Mouse (Mus musculus) forebrain, embryonic 12.5 days (tissue): ENCODE results near the gene Nfix. TPM values are rescaled to one million over a fixed set of nuclear protein-coding genes. Genes with fewer than 3 reads are reported as not detected.
A peak's percentile ranks its signal among the peaks of the same experiment; 100 is the strongest.

Experiments
- ATAC-seq: fragments of 200-750 bp; cut with Nextera tagmentation; 2 replicates; pipeline ENCODE4 v1.8.0; 2017; ENCODE audit warnings: moderate TSS enrichment; ENCODE audit not compliant: low FRiP score
- H3K27ac ChIP-seq: fragments of 300-500 bp; sonication (generic); 2 replicates; pipeline ENCODE4 v1.5.1; 2016; ENCODE audit warnings: mild to moderate bottlenecking
- H3K27me3 ChIP-seq: fragments of 300-500 bp; sonication (generic); 2 replicates; pipeline ENCODE4 v1.6.1; 2016; ENCODE audit warnings: mild to moderate bottlenecking
- H3K36me3 ChIP-seq: fragments of 300-500 bp; sonication (generic); replicated peaks from 2 replicates; pipeline ENCODE4 v1.6.1; 2016; ENCODE audit warnings: mild to moderate bottlenecking
- H3K4me1 ChIP-seq: fragments of 300-500 bp; sonication (generic); 2 replicates; pipeline ENCODE4 v1.6.1; 2016
- H3K4me2 ChIP-seq: fragments of 300-500 bp; sonication (generic); 2 replicates; pipeline ENCODE4 v1.6.1; 2016; ENCODE audit warnings: mild to moderate bottlenecking, moderate library complexity
- H3K4me3 ChIP-seq: fragments of 300-500 bp; sonication (generic); replicated peaks from 2 replicates; pipeline ENCODE4 v1.5.1; 2016; ENCODE audit warnings: mild to moderate bottlenecking
- H3K9ac ChIP-seq: fragments of 300-500 bp; sonication (generic); 2 replicates; pipeline ENCODE4 v1.6.1; 2016; ENCODE audit warnings: mild to moderate bottlenecking
- H3K9me3 ChIP-seq: fragments of 300-500 bp; sonication (generic); 2 replicates; pipeline ENCODE4 v1.6.1; 2016
- WGBS: fragments of 180-500 bp; shearing (Covaris S2); methylation state at CpG from one replicate; pipeline ENCODE4 v1.1.7; 2016; 5-methylcytosine and 5-hydroxymethylcytosine counted together
- polyA plus RNA-seq: library from polyadenylated mRNA; unstranded; fragments of >200 nt; fragmentation: Nextera tagmentation; extraction: Ambion mirVana; gene quantifications from 2 replicates; pipeline ENCODE4 v1.2.1, GENCODE M21; 2016

Nfix gene
- polyA plus RNA-seq = 31.9 and 33.2 TPM in 2 replicates

DNA sequence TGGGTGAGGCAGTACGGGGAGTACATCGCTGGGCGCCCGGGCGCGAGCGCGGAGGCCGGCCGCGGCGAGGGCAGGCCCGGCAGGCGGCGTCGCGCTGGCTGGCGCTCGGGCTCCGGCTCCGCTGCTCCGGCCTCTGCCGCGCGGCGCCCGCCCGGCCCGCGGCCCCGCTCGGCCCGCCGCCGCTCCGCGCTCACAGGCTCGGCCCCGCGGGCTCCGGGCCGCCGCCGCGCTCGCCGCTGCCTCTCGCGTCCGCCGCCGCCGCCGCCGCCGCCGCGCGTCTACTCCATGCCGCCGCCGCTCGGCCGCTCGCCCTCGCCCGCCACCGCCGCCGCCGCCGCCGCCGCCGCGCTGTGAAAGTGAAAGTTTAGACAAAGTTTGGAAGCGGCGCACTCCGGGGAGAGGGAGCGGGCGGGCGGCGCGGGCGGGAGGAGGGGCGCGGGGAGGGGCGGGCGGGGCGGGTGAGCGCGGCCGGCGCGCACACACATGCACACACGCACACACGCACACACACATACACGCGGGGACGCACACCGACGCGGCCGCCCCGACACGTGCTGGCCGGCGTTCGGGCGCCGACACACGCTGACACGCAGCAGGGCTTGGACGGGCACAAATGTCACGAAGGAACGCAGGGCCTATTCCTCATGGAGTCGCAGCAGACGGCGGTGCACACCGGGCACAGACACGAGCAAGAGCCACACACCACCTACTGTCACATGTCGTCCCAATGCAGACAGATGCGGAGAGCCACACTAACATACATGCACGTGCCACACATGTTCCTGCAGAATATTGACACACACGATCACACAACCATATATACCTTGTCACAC, at the start of gene Nfix:
Nfix (minus strand) TSS at position 346 of the 833 bp plus-strand sequence.
- H3K9ac ChIP-seq = peak within 1 kb of the TSS; percentile 93
- peaks cover 27% of the 10 kb centered on the region for H3K4me1 ChIP-seq
- peak within 1 kb of the TSS; percentile 74 for H3K27ac ChIP-seq
- H3K4me2 ChIP-seq = peak within 1 kb of the TSS; percentile 78
- peak; percentile 49 for ATAC-seq
- H3K27me3 ChIP-seq = peaks cover 94% of the 10 kb centered on the region
- no peaks in the 10 kb centered on the region for H3K36me3 ChIP-seq
- no peaks in the 10 kb centered on the region for H3K9me3 ChIP-seq
- WGBS = 3% methylated on average over 54 of the region's 125 CpGs
- H3K4me3 ChIP-seq = peak within 1 kb of the TSS; percentile 68

GRCm38 (mm10) chr8:84847684-84848435, 47.7 kb upstream of the Nfix start:
- peak overlapping the region; percentile 64 for H3K4me2 ChIP-seq
- peak overlapping the region; percentile 78 for H3K27ac ChIP-seq
- H3K9me3 ChIP-seq = no peaks in the 10 kb centered on the region
- H3K27me3 ChIP-seq = no peaks in the 10 kb centered on the region
- peaks cover 23% of the 10 kb centered on the region for H3K36me3 ChIP-seq
- peaks cover 31% of the 10 kb centered on the region for H3K4me1 ChIP-seq
- ATAC-seq = no peak
- peak overlapping the region; percentile 96 for H3K4me3 ChIP-seq
- 59% methylated on average over 6 of the region's 6 CpGs for WGBS
- H3K9ac ChIP-seq = peak overlapping the region; percentile 70

DNA sequence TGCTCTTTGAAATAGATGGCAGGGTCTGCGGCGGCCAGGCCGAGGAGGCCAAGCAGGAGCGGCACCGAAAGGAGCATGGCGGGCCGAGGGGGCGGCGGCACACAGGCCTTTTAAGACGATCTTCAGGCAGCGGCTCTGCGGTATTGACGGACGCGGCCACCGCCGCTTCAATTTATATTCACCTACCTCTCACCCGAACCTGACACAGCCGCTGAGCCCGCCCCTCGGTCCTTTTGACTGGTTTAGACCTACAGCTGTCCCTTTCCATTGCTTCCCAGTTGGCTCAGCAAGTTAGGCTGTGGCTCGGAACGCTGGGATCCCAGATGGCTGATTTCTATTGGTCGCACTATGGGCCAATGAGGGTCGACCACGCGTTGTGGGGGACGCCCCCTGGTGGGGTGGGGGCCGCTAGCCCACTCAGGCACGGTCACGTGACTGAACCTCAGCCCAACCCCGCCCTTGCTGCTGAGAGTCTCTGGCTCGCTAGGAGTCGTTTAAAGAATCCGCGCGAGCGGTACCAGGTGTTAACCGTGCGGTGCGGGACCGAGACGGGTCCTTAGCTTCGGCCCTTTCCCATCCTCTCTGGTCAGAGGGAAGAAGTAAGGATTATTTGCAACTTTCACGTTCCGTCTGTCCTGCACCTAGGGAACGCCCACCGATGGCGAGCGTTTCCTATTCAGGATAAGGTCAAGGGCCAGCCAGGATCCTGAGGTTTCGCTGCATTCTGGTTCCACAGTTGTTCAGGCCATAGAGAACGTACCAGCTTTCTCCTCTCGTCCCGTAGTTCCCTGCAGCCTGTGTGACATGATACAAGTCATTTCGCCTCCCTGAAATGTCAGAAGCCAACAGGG, 46.8 kb upstream of the Nfix start, which contains the start of gene Calr:
Calr (minus strand) TSS at position 213 of the 851 bp plus-strand sequence.
- Histone ChIP-seq H3K4me3 (peak within 1 kb of the TSS; percentile 96), H3K9ac (peak within 1 kb of the TSS; percentile 96), H3K4me1 (peaks cover 36% of the 10 kb centered on the region), H3K27ac (peak within 1 kb of the TSS; percentile 82), H3K4me2 (peak within 1 kb of the TSS; percentile 86), H3K36me3 (peaks cover 32% of the 10 kb centered on the region), H3K27me3 (no peaks in the 10 kb centered on the region), H3K9me3 (no peaks in the 10 kb centered on the region)
- under 1% methylated on average over 55 of the region's 55 CpGs for WGBS
- peak; percentile 100 for ATAC-seq

DNA sequence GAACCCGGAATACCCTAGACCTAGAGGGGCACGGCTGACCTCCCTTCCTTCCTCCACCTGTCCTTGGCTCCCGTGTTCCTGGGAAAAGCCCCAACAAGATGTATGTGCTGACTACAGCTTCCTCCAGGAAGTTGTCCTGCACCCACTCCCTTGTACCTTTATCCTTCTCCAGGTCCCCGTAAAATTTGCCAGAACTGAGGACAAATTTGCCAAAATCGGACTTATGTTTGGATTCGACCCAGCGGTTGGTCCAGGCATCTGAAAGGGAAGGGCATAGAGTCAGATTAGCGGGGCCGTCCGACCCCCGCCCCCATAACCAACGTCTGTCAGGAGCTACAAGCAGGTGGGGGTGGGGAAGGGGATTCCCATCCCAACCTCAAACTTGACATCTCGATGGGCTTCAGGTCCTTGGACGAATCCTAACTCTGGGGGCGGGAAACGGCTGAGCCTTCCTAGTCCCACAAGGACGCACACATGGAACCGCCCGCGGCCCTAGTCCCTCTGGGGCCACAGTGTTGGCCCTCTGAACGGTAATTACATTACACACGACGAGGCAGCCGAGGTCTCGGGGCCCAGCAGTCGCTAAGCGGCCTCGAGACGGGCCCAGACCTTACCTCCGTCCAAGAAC, 46.1 kb upstream of the Nfix start:
- peaks cover 38% of the 10 kb centered on the region for H3K36me3 ChIP-seq
- peak overlapping the region; percentile 96 for H3K9ac ChIP-seq
- under 1% methylated on average over 30 of the region's 30 CpGs for WGBS
- H3K4me2 ChIP-seq = peak overlapping the region; percentile 86
- H3K27me3 ChIP-seq = no peaks in the 10 kb centered on the region
- H3K9me3 ChIP-seq = no peaks in the 10 kb centered on the region
- peaks cover 36% of the 10 kb centered on the region for H3K4me1 ChIP-seq
- peak overlapping the region; percentile 96 for H3K4me3 ChIP-seq
- peak overlapping the region; percentile 82 for H3K27ac ChIP-seq
- ATAC-seq = no peak

DNA sequence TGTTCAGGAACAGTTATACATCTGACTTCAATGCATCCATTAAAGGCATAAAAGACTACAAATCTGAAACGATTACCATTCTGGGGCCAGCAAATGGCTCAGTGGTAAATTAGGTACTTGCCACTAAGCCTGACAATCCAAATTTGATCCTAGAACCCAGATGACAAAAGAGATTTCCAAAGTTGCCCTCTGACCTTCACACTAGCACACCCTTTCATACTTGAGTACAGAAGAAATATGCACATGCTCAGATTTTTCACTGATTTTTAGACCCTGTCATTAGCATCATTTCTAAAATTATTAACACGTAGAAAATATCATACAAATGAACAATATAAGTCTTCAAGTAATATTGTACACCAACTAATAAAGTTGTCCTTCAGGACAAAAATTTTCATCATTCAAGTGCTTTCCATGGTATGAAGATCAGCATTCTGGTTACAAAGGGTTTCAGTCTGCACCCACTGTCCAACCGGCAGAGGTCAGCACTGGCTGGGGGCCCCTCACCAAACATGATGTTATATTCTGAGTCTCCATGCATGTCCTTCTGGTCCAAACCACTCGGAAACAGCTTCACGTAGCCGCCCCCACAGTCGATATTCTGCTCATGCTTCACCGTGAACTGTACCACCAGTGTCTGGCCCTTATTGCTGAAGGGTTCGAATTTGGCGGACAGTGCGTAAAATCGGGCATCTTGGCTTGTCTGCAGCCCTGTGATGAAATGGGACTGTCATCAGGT, 45.4 kb upstream of the Nfix start:
- H3K4me1 ChIP-seq = peaks cover 36% of the 10 kb centered on the region
- no peaks in the 10 kb centered on the region for H3K9me3 ChIP-seq
- WGBS = 17% methylated on average over 12 of the region's 12 CpGs
- peak overlapping the region; percentile 96 for H3K4me3 ChIP-seq
- peak overlapping the region; percentile 96 for H3K9ac ChIP-seq
- no peak for ATAC-seq
- peak overlapping the region; percentile 86 for H3K4me2 ChIP-seq
- H3K36me3 ChIP-seq = peaks cover 40% of the 10 kb centered on the region
- H3K27me3 ChIP-seq = no peaks in the 10 kb centered on the region
- H3K27ac ChIP-seq = peak overlapping the region; percentile 82

DNA sequence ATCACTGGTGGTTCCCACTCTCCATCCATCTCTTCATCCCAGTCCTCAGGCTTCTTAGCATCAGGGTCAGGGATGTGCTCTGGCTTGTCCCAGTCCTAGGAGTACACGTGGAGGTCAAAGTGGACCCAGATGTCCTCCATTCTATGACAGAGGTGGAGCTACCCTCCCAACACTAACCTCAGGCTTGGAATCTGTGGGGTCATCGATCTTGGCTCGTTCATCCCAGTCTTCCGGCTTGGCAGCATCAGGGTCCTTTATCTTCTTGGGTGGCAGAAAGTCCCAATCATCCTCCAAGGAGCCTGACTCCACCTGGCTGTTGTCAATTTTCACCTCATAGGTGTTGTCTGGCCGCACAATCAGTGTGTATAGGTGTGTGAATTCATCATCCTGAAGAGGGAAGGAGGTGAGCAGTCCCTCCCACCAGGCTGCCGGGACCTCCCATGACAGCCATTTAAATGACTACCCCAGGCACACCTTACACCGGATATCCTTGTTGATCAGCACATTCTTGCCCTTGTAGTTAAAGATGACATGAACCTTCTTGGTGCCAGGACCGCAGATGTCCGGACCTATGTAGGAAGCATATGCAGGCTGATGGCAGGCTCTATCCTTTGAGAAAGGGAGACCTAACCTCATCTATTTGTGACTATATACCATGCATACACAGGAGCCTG, 44.4 kb upstream of the Nfix start:
- 91% methylated on average over 9 of the region's 9 CpGs for WGBS
- H3K36me3 ChIP-seq = peaks cover 40% of the 10 kb centered on the region

DNA sequence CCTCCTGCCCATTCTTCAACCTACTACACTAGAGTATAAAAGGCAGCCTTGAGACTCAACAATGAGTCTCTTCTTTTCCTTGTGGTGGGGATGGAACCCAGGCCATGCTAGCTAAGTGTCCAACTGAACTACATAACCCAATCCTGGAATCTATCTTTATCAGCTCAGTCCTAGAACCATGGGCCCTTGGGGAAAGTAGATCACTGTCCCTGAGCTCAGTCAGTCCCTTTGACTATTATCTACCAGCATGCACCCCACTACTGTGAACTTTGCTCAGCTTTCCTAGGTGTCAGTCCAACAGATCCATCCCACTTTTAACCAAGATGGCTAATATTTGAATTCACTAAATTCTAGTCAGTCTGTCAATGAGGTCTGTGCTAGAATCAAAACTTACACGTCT, 41.4 kb upstream of the Nfix start:
- Histone ChIP-seq H3K4me2 (no peak overlapping the region), H3K27me3 (no peaks in the 10 kb centered on the region), H3K4me3 (no peak overlapping the region), H3K9me3 (no peaks in the 10 kb centered on the region), H3K9ac (no peak overlapping the region), H3K4me1 (peaks cover 37% of the 10 kb centered on the region), H3K27ac (no peak overlapping the region), H3K36me3 (peaks cover 67% of the 10 kb centered on the region)
- 68% methylated on average over 1 of the region's 1 CpGs for WGBS
- ATAC-seq = no peak

More for the DNA sequence above, 44.4 kb upstream of the Nfix start:
- Histone ChIP-seq H3K4me2 (peak overlapping the region; percentile 86), H3K9me3 (no peaks in the 10 kb centered on the region), H3K27ac (peak overlapping the region; percentile 36; the same call in 1 of the 2 replicates), H3K4me1 (peaks cover 40% of the 10 kb centered on the region), H3K9ac (peak overlapping the region; percentile 96), H3K4me3 (peak overlapping the region; percentile 96), H3K27me3 (no peaks in the 10 kb centered on the region)
- ATAC-seq = no peak

GRCm38 (mm10) chr8:84840248-84840999, 40.3 kb upstream of the Nfix start, which contains the start of gene Rad23a:
Gene Rad23a, minus strand, starts transcription at chr8:84840665.
- H3K27me3 ChIP-seq = no peaks in the 10 kb centered on the region
- peaks cover 78% of the 10 kb centered on the region for H3K36me3 ChIP-seq
- WGBS = under 1% methylated on average over 54 of the region's 55 CpGs
- peak; percentile 95 for ATAC-seq
- no peaks in the 10 kb centered on the region for H3K9me3 ChIP-seq
- H3K4me3 ChIP-seq = peak within 1 kb of the TSS; percentile 74
- H3K27ac ChIP-seq = peak within 1 kb of the TSS; percentile 87
- H3K9ac ChIP-seq = peak within 1 kb of the TSS; percentile 87
- peaks cover 43% of the 10 kb centered on the region for H3K4me1 ChIP-seq
- peak within 1 kb of the TSS; percentile 63 for H3K4me2 ChIP-seq

DNA sequence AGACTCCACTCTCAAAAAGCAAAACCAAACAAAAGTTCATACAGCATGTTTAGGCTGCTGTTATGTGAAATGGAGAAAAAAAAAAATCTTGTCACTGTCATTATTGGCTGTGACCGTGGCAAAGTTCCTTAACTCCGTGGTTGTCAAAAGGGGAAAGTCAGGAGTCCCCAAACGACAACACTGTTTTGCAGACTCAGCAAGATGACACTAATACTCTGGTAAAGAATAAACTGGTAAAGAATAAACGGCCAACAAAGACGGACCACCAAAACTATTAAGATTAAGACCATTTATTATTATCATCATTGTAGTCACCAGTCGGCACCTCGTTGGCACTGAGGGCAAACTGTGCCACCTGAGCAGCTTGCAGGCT, 39.7 kb upstream of the Nfix start:
- no peaks in the 10 kb centered on the region for H3K27me3 ChIP-seq
- ATAC-seq = no peak
- H3K36me3 ChIP-seq = peaks cover 80% of the 10 kb centered on the region
- H3K9me3 ChIP-seq = no peaks in the 10 kb centered on the region
- H3K4me2 ChIP-seq = peak overlapping the region; percentile 63
- H3K9ac ChIP-seq = peak overlapping the region; percentile 87
- H3K4me3 ChIP-seq = peak overlapping the region; percentile 74
- peak overlapping the region; percentile 87 for H3K27ac ChIP-seq
- H3K4me1 ChIP-seq = peaks cover 42% of the 10 kb centered on the region
- WGBS = 5% methylated on average over 7 of the region's 7 CpGs

DNA sequence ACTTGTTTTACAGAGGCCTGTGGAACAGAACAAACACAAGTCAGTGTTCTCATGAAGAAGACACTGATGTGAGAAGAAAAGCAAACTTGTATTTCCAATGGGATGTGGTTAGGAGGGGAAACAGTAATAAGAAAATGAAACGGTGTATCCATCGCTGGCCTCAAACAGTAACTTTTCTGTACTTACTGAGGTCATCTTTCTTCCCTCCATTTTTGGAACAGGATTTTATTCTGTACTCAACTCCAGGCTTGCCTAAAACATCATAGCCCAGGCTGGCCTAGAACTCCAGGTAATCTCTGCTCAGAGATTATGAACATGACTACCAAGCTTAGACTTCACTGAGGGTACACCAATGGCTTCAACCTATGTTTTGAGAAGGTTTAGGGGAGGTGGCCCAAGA, 39.3 kb upstream of the Nfix start:
- Histone ChIP-seq H3K9ac (peak overlapping the region; percentile 87; the same call in 1 of the 2 replicates), H3K4me2 (peak overlapping the region; percentile 63), H3K27me3 (no peaks in the 10 kb centered on the region), H3K4me3 (peak overlapping the region; percentile 74), H3K9me3 (no peaks in the 10 kb centered on the region), H3K27ac (no peak overlapping the region), H3K36me3 (peaks cover 80% of the 10 kb centered on the region), H3K4me1 (peaks cover 42% of the 10 kb centered on the region)
- no peak for ATAC-seq
- WGBS = 91% methylated on average over 2 of the region's 2 CpGs
